Mouse (Mus musculus) lung, postnatal 14 days (tissue): Measurements from ENCODE around the gene Timp3.

ENCODE experiments used
- DNase-seq: peaks from one replicate; pipeline ENCODE4 v3.0.0; 2021

The Timp3 gene

DNA sequence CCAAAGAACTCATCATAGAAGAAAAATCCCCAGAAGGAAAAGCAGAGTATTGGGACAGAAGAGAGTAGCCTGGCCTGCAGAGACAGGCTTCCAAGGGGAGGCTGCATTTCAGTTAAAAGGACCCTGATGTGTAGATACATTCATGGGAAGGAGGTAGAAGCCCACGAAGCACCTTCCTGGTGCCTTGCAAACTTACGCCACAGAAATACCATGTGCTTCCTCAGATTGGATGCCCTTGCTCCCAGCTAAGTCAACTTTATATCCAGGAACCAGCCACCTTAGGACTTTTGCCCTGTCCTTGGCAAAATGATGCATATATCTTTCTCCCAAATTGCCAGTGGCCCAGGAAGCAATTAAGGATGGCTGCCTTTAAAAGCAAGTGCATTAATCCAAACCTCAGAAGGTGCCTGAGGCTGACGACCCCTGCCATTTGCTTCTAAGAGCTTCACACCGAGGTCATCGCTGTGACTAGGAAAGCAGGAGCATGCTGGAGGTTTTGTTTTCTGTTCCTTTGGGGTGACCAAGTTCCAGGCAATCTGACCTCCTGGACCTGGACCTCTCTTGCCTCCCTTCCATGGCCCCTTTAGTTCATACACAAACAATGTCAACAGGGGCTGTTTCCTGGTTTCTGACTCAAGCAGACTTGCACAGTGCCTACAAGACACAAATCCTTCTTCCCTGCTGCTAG lies 31.0 kb downstream of the Timp3 start:
- DNase-seq = no peak

DNA sequence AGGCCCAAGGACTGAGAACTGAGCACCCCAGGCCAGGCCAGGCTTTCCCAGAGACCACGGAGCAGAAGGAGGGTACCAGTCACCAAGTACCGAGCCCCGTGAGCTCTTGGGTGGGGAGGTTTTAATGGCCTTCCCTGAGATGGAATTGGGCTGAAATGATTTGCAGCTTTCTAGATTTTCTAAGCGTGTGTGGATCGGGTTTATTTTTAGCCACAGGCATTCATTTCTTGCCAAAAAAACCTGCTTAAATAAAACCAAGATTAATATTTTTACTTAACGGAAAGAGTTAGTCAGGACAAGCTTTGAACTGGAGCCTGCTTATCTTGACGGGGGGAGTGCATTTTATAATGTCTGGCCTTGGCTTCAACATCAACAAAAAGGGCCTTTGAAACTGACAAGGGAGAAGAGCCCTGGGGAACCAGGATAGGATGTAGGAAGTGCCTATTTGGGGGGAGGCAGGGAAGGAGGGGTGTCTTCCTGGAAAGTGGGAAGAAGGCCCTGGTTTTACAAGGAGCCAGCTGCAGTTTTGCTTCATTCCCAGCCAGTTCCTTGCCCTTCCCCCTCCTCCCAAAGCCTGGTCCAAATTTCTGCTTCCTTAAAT lies 31.6 kb downstream of the Timp3 start:
- no peak for DNase-seq

GRCm38 (mm10) chr10:86332942-86333341 lies 32.8 kb downstream of the Timp3 start:
- no peak for DNase-seq

- DNase-seq = no peak
Measured at GRCm38 (mm10) chr10:86334581-86334980, 34.4 kb downstream of the Timp3 start.

GRCm38 (mm10) chr10:86336506-86336905 lies 36.3 kb downstream of the Timp3 start:
- no peak for DNase-seq

- no peak for DNase-seq
Measured at GRCm38 (mm10) chr10:86337239-86337638, 37.1 kb downstream of the Timp3 start.

DNA sequence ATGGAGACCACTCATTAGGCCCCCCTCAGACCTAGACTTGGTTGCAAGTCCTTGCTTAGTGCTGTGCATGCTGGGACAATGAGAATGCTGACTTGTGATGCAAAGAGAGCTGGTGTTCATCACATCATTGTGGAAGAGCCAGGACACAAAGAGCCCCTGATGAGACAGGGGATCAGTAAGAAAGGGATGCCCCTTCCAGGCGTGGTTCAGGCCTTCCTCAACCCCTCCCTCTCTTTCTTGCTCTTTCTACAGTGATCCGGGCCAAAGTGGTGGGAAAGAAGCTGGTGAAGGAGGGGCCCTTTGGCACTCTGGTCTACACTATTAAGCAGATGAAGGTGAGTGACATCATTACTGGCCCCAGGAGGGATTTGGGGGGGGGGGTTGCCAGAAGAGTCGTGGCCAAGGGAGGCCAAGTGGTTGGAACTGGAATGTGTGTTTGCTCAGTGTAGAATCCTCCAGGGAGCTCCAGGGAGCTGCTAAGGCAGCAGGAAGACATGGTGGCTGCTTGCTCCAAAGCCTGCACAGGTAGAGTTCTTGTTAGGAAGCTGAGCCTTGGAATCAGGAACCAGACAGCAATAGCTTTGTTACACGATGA lies 38.0 kb downstream of the Timp3 start:
- no peak for DNase-seq

GRCm38 (mm10) chr10:86339121-86339520 lies 38.9 kb downstream of the Timp3 start:
- DNase-seq = no peak

- DNase-seq = peak; percentile 90
Measured at GRCm38 (mm10) chr10:86339649-86340379, 39.6 kb downstream of the Timp3 start.

DNA sequence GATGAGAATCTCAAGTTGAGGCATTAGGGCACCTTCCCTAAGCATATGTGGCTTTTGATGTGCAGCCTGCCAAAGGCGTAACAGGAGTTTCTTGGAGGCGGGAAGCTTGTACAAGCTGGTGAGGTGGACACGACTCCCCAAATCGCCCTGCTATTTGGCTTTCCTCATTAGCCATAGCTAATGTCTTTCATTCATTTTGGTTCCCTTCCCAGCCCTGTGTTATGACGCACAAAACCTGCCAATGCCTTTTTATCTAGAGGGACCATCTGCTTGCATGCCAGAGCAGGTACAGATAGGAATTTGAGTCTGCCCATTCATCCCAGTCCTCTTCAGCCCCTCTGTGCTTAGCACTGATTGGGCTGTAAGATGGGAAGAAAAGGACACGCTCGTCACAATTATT lies 40.2 kb downstream of the Timp3 start:
- DNase-seq = no peak

DNA sequence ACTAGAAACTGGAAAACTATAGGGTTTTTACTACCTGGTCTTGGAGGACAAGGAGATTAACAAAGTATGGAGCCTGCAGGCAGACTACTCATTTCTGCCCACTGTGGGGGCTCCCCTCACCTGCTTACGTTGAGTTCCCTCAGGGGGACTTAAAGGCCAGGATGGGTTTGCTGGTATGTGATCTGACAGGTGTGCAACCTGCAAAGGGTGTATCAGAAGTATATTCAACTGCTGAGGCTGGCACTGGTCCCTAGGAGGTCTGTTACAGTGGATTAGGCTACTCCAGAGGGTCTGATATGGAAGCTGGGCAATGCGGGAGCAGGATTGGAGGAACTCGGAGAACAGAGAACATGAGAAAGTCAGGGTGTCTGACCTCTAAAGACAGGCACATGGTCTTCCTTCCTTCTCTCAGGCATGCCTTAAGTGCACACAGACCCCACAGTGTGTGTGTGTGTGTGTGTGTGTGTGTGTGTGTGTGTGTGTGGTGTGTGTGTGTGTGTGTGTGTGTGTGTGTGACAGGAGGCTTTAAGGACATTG lies 40.9 kb downstream of the Timp3 start:
- DNase-seq = no peak

DNA sequence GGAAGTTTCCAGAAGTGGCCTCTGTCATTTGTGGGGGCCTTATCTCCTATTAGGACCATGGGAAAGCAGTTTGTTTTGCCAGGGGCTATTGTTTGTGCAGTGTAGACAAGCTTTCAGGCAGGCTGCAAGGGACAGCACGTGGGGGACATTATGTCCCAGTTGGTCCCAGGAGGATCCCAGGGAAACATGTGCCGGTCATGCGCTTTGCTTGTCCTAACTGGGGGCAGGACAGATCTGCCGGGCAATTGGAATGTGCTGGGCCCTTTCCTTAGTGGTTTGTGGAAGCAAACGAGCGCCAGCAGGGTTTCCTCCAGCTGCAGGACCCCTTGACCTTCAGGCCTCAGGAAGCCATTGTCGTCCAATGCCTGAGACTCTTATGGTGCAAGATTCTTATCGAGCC lies 41.4 kb downstream of the Timp3 start:
- peak; percentile 59 for DNase-seq

DNA sequence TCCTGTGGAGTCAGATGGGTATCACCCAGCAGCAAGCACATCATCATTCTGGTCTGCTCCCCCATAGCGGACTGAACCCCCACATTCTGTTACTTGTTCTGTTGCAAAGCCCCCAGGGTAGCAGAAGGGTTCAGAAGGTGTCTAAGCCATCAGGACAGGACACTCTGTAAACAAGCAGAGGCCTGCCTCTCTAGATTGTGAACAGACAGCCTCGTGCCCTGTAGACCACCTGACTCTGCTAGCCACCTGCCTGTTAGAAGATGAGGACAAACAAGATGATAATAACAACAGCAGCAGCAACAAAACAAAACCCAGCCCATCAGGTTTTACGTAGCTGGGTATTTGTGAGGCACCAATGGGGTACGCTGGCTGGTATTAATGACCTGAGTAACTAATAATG lies 42.0 kb downstream of the Timp3 start:
- DNase-seq = no peak

DNA sequence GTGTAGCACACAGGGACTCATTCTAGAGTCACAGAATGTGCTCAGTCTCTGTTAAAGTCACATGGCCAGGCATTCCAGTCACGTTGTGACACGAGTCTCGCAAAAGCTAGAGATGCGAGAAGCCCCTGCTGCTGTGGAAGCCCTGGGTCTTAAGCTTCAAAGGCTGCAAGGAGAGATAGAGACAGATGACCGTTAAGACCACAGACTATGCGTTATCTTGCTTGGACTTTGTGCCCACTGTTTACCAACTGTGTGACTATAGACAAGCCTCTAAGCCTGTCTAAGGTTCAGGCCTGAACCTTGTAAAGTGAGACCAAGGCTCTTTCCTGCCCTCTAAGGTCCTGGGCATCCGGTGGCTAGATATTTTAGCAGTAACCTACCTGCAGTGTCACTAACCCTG lies 42.5 kb downstream of the Timp3 start:
- DNase-seq = no peak

DNA sequence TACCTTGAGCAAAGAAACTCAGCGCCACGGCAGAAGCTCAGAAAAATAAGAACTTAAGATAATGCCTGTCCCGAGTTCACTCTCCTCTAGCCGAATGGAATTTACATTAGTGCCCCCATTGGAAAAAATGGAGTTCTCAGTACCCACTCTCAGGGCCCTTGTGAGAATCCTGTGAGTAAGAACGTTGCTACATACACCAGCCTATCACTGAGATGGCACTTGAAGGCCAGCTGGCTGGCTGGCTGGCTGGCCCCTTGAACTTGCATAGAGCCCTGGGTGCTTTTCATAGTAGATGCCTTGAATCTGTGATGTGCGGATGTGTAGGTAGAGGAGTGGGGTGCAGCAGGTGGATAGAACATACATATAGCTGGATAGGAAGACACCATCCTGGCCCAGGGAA lies 43.2 kb downstream of the Timp3 start:
- no peak for DNase-seq

- no peak for DNase-seq
Measured at GRCm38 (mm10) chr10:86343931-86344330, 43.8 kb downstream of the Timp3 start.

GRCm38 (mm10) chr10:86344654-86345053 lies 44.5 kb downstream of the Timp3 start:
- DNase-seq = peak; percentile 49

GRCm38 (mm10) chr10:86345645-86346044 lies 45.5 kb downstream of the Timp3 start:
- no peak for DNase-seq

- DNase-seq = no peak
Measured at GRCm38 (mm10) chr10:86346235-86346840, 46.2 kb downstream of the Timp3 start.

- no peak for DNase-seq
Measured at GRCm38 (mm10) chr10:86351287-86351686, 51.1 kb downstream of the Timp3 start.

DNA sequence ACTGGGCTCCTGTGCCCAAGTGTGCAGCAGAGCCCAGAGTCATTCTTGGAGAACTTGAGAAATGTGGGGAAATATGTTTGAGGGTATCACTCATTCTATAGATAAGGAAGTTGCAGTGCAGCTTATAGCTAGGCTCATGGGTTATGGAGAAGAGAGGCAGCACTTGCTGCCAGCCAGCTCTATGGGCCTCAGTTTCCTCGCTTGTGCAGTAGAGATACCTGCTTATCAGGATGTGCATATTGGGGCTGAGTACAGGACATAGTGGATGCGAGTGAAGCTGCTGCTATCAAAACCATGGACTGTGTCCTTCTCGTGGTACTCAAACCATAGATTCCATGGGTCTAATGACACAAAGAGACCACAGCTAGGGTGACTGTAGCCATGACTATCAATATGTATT lies 52.3 kb downstream of the Timp3 start:
- DNase-seq = no peak

DNA sequence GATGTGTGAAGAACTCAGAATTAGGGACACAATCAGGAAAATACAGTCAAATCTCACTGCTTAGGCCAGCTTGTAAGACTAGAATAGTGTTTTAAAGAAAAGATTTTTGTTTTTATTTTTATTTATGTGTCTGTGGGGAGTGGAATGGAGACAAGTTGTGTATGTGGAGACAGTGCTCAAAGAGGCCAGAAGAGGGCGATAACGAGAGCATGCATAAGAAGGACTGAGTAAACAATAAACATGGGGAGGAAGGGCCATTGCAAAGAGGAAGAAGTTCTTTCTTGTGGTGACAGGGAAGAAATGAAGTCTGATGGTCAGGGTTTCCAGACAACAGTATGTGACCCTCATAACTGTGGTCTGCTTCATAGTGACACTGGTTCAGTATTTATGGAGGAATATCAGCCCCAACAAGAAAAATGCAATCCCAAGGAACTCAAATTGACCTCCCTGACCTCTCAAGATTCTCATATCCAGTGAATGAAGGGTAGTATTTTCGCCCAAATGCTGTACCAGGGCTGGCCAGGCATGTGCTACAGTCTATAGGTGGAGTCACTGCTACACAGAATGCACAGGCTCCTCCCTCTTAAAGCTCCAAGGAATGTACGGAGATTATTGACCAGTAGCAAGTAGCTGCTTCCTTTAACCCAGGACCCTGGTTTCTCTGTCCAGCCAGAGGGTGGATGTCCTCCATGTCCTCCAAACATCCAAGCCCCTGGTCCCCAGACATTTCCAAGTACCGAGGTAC lies 56.8 kb downstream of the Timp3 start:
- DNase-seq = peak; percentile 55
